14 mouse cellular contexts compared by ENCODE assay signal in genomic region chr1:68105834-68106542, GRCm38 (mm10).
DNase-seq lines count a peak whose midpoint lies in the region; ATAC-seq lines count a peak whose summit lies in the region.
"Had no signal": no experiment of that assay in that cellular context is flagged by ENCODE, and none has a peak within 500 bp of the region (broad histone marks: within the 10 kb centered on the region; RNA-seq: fewer than 3 reads in every experiment).

No protein-coding gene starts in this region.

- H3K4me3 ChIP-seq in embryonic facial prominence, embryonic 11.5 days (ENCODE audit: low read depth, low read length) = no peak overlapping the region
- H3K4me3 ChIP-seq in embryonic facial prominence, embryonic 10.5 days = no peak overlapping the region
- no peak overlapping the region for H3K4me3 ChIP-seq in neural tube, embryonic 12.5 days
- H3K4me3 ChIP-seq in hindbrain, embryonic 13.5 days = no peak overlapping the region
- H3K4me3 ChIP-seq: embryonic facial prominence, embryonic 13.5 days; gastrocnemius, adult 2 months; liver, embryonic 15.5 days; myocyte; stomach, embryonic 15.5 days had no signal

- no peaks in the 10 kb centered on the region for H3K36me3 ChIP-seq in embryonic facial prominence, embryonic 11.5 days (replicated peaks; ENCODE audit: control insufficient read depth, insufficient read depth, low read depth, low read length)
- H3K36me3 ChIP-seq in embryonic facial prominence, embryonic 10.5 days (replicated peaks) = no peaks in the 10 kb centered on the region
- H3K36me3 ChIP-seq in neural tube, embryonic 12.5 days = no peaks in the 10 kb centered on the region
- no peaks in the 10 kb centered on the region for H3K36me3 ChIP-seq in hindbrain, embryonic 13.5 days
- H3K36me3 ChIP-seq: embryonic facial prominence, embryonic 13.5 days; liver, embryonic 15.5 days; stomach, embryonic 15.5 days had no signal

- no peak overlapping the region for H3K9ac ChIP-seq in embryonic facial prominence, embryonic 11.5 days (replicated peaks; ENCODE audit: low read length)
- no peak overlapping the region for H3K9ac ChIP-seq in neural tube, embryonic 12.5 days
- H3K9ac ChIP-seq in hindbrain, embryonic 13.5 days = no peak overlapping the region
- H3K9ac ChIP-seq: embryonic facial prominence, embryonic 13.5 days; liver, embryonic 15.5 days; stomach, embryonic 15.5 days had no signal

- ATAC-seq in embryonic facial prominence, embryonic 11.5 days (replicated peaks; ENCODE audit: insufficient number of reproducible peaks, low FRiP score, low TSS enrichment, low read depth) = peak; percentile 62; the same call in 1 of the 2 replicates
- ATAC-seq in neural tube, embryonic 12.5 days (ENCODE audit: low FRiP score, low read depth) = 0 out of 2 replicates have a peak, but pooled peaks have one; percentile 7
- peak; percentile 63; the same call in 1 of the 2 replicates for ATAC-seq in hindbrain, embryonic 13.5 days (ENCODE audit: low FRiP score)

- no peaks in the 10 kb centered on the region for H3K4me1 ChIP-seq in embryonic facial prominence, embryonic 11.5 days (ENCODE audit: control insufficient read depth, insufficient read depth, low read length)
- no peaks in the 10 kb centered on the region for H3K4me1 ChIP-seq in embryonic facial prominence, embryonic 10.5 days
- no peaks in the 10 kb centered on the region for H3K4me1 ChIP-seq in neural tube, embryonic 12.5 days
- no peaks in the 10 kb centered on the region for H3K4me1 ChIP-seq in hindbrain, embryonic 13.5 days (replicated peaks)
- H3K4me1 ChIP-seq: embryonic facial prominence, embryonic 13.5 days; liver, embryonic 15.5 days; stomach, embryonic 15.5 days had no signal

- no peak overlapping the region for H3K4me2 ChIP-seq in embryonic facial prominence, embryonic 11.5 days (ENCODE audit: low read depth, low read length)
- H3K4me2 ChIP-seq in neural tube, embryonic 12.5 days (replicated peaks) = no peak overlapping the region
- H3K4me2 ChIP-seq in hindbrain, embryonic 13.5 days = no peak overlapping the region
- H3K4me2 ChIP-seq: embryonic facial prominence, embryonic 13.5 days; liver, embryonic 15.5 days; stomach, embryonic 15.5 days had no signal

- DNase-seq in embryonic facial prominence, embryonic 11.5 days (ENCODE audit: low spot score) = no peak
- DNase-seq in embryonic facial prominence, embryonic 10.5 days (ENCODE audit: low spot score) = no peak
- no peak for DNase-seq in neural tube, embryonic 10.5 days (ENCODE audit: extremely low spot score, low spot score)
- no peak for DNase-seq in frontal cortex, postnatal 25 days (ENCODE audit: low spot score in 2 of 2)
- no peak for DNase-seq in layer of hippocampus, postnatal 14 days (ENCODE audit: low spot score in 2 of 2)
- DNase-seq: B cell, adult 2 months; gastrocnemius, adult 2 months; kidney, adult 11 months had no signal

- 67% methylated on average over 7 of the region's 7 CpGs for WGBS in embryonic facial prominence, embryonic 11.5 days
- 74% methylated on average over 7 of the region's 7 CpGs for WGBS in embryonic facial prominence, embryonic 10.5 days
- 49% methylated on average over 7 of the region's 7 CpGs for WGBS in neural tube, embryonic 12.5 days
- 53% methylated on average over 7 of the region's 7 CpGs for WGBS in hindbrain, embryonic 13.5 days

- H3K27me3 ChIP-seq in embryonic facial prominence, embryonic 11.5 days (ENCODE audit: control insufficient read depth, insufficient read depth, low read length) = no peaks in the 10 kb centered on the region
- H3K27me3 ChIP-seq in embryonic facial prominence, embryonic 10.5 days (replicated peaks; ENCODE audit: low read depth, poor library complexity, severe bottlenecking) = no peaks in the 10 kb centered on the region
- H3K27me3 ChIP-seq in neural tube, embryonic 12.5 days (replicated peaks) = no peaks in the 10 kb centered on the region
- H3K27me3 ChIP-seq in hindbrain, embryonic 13.5 days = no peaks in the 10 kb centered on the region
- H3K27me3 ChIP-seq: embryonic facial prominence, embryonic 13.5 days; liver, embryonic 15.5 days; stomach, embryonic 15.5 days had no signal

- H3K27ac ChIP-seq in embryonic facial prominence, embryonic 11.5 days (replicated peaks; ENCODE audit: low read depth, low read length) = no peak overlapping the region
- no peak overlapping the region for H3K27ac ChIP-seq in embryonic facial prominence, embryonic 10.5 days (replicated peaks)
- no peak overlapping the region for H3K27ac ChIP-seq in neural tube, embryonic 12.5 days
- H3K27ac ChIP-seq in hindbrain, embryonic 13.5 days = 0 out of 2 replicates have a peak overlapping the region, but pooled peaks have one; percentile 19
- H3K27ac ChIP-seq: embryonic facial prominence, embryonic 13.5 days; gastrocnemius, adult 2 months; liver, embryonic 15.5 days; stomach, embryonic 15.5 days had no signal

- no peaks in the 10 kb centered on the region for H3K9me3 ChIP-seq in embryonic facial prominence, embryonic 11.5 days (replicated peaks; ENCODE audit: control insufficient read depth, low read length)
- no peaks in the 10 kb centered on the region for H3K9me3 ChIP-seq in embryonic facial prominence, embryonic 10.5 days
- no peaks in the 10 kb centered on the region for H3K9me3 ChIP-seq in neural tube, embryonic 12.5 days
- H3K9me3 ChIP-seq in hindbrain, embryonic 13.5 days = no peaks in the 10 kb centered on the region
- H3K9me3 ChIP-seq: embryonic facial prominence, embryonic 13.5 days; liver, embryonic 15.5 days; stomach, embryonic 15.5 days had no signal

Comparison
In these comparisons a context has a peak if more than half of its experiments do, and no peak if none do; other contexts are left out.
1. ATAC-seq: peak in every context shown above with its lines; median percentile 63 in hindbrain, embryonic 13.5 days; 62 in embryonic facial prominence, embryonic 11.5 days; 7 in neural tube, embryonic 12.5 days.